Mouse (Mus musculus) heart, embryonic 15.5 days (tissue): ENCODE measurements at regions not wholly inside any gene's neighbourhood (a gene's known extent, or its start where the extent isn't known, plus 50 kb on each side); places are given as distances from the start of the nearest gene placed in this dataset.

Experiments
- ATAC-seq: fragments of 200-750 bp; cut with Nextera tagmentation; replicated peaks from 2 replicates; pipeline ENCODE4 v1.8.0; 2017; ENCODE audit warnings: low read depth, moderate TSS enrichment; ENCODE audit not compliant: insufficient number of reproducible peaks, insufficient read depth, low FRiP score
- H3K27ac ChIP-seq: fragments of 300-500 bp; sonication (generic); 2 replicates; pipeline ENCODE4 v1.5.1; 2015; ENCODE audit warnings: mild to moderate bottlenecking, inconsistent platforms
- H3K27me3 ChIP-seq: fragments of 300-500 bp; sonication (generic); 2 replicates; pipeline ENCODE4 v1.6.1; 2015; ENCODE audit warnings: inconsistent platforms
- H3K36me3 ChIP-seq: fragments of 300-500 bp; sonication (generic); 2 replicates; pipeline ENCODE4 v1.6.1; 2015; ENCODE audit warnings: mild to moderate bottlenecking, inconsistent platforms
- H3K4me1 ChIP-seq: fragments of 300-500 bp; sonication (generic); replicated peaks from 2 replicates; pipeline ENCODE4 v1.6.1; 2015; ENCODE audit warnings: inconsistent platforms
- H3K4me2 ChIP-seq: fragments of 300-500 bp; sonication (generic); 2 replicates; pipeline ENCODE4 v1.6.1; 2015; ENCODE audit warnings: inconsistent platforms, mild to moderate bottlenecking, moderate library complexity
- H3K4me3 ChIP-seq: fragments of 300-500 bp; sonication (generic); 2 replicates; pipeline ENCODE4 v1.5.1; 2015; ENCODE audit warnings: mild to moderate bottlenecking, inconsistent platforms
- H3K9ac ChIP-seq: fragments of 300-500 bp; sonication (generic); 2 replicates; pipeline ENCODE4 v1.6.1; 2015; ENCODE audit warnings: mild to moderate bottlenecking, inconsistent platforms
- H3K9me3 ChIP-seq: fragments of 300-500 bp; sonication (generic); replicated peaks from 2 replicates; pipeline ENCODE4 v1.6.1; 2016; ENCODE audit warnings: inconsistent platforms
- WGBS: fragments of 180-500 bp; shearing (Covaris S2); methylation state at CpG from one replicate; pipeline ENCODE4 v1.1.7; 2015; ENCODE audit warnings: mixed read lengths; 5-methylcytosine and 5-hydroxymethylcytosine counted together

DNA sequence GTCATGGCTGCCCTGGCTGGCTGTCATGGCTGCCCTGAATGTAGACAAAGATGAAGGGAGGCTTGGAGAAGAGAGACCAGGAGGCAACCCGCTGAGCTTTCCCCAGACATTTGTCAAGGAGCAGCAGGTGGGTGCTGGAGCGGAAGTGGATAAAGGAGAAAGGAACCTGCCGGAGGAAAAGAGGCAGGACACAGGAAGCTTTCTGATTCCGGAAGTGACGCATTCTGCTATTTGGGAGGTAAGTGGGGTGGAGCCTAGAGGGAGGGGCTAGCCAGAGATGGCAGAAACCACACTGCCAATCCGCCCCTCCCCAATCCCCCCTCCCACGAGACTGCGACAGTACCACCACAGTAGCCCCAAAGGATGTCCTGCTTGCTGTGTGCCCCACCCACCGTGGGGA, 80.1 kb downstream of the Gm572 start:
- Histone ChIP-seq H3K4me1 (peaks cover 7% of the 10 kb centered on the region; the same call in 1 of the 2 replicates), H3K27ac (no peak overlapping the region), H3K4me2 (no peak overlapping the region), H3K9ac (no peak overlapping the region), H3K4me3 (no peak overlapping the region), H3K36me3 (no peaks in the 10 kb centered on the region), H3K9me3 (no peaks in the 10 kb centered on the region), H3K27me3 (peaks cover 27% of the 10 kb centered on the region)
- 78% methylated on average over 9 of the region's 9 CpGs for WGBS
- ATAC-seq = no peak

GRCm38 (mm10) chr4:148723934-148724719, 80.1 kb upstream of the Casz1 start:
- 7% methylated on average over 35 of the region's 39 CpGs for WGBS
- H3K27ac ChIP-seq = no peak overlapping the region

DNA sequence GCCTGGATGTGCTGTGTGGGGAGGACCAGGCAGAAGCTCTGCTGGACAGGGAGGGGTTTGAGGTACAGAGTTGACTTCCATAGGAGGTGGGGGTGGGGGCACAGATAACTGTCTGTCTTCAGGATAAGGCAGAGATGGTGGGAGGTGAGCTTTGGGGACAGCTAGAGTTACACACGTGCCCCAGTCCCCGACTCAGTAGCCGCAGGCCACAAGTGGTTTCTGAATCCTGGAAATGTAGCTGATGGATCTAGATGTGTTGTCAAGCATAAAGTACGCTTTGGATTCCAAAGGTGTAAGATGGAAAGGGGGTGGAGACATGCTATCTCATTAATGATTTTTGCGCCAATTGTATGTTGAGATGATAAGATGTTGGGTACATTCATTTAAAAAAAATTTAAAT, 75.4 kb upstream of the Casz1 start:
- Histone ChIP-seq H3K9me3 (no peaks in the 10 kb centered on the region), H3K9ac (no peak overlapping the region), H3K27me3 (peaks cover 32% of the 10 kb centered on the region), H3K36me3 (no peaks in the 10 kb centered on the region), H3K4me3 (no peak overlapping the region), H3K4me2 (no peak overlapping the region), H3K27ac (no peak overlapping the region), H3K4me1 (peaks cover 5% of the 10 kb centered on the region)
- WGBS = 87% methylated on average over 5 of the region's 5 CpGs
- no peak for ATAC-seq

More at GRCm38 (mm10) chr4:148723934-148724719, 80.1 kb upstream of the Casz1 start:
- H3K36me3 ChIP-seq = no peaks in the 10 kb centered on the region
- no peaks in the 10 kb centered on the region for H3K9me3 ChIP-seq
- no peak for ATAC-seq
- H3K4me1 ChIP-seq = peaks cover 7% of the 10 kb centered on the region; the same call in 1 of the 2 replicates
- peak overlapping the region; percentile 35; the same call in 1 of the 2 replicates for H3K9ac ChIP-seq
- peaks cover 27% of the 10 kb centered on the region for H3K27me3 ChIP-seq
- H3K4me3 ChIP-seq = peak overlapping the region; percentile 40
- peak overlapping the region; percentile 72 for H3K4me2 ChIP-seq

DNA sequence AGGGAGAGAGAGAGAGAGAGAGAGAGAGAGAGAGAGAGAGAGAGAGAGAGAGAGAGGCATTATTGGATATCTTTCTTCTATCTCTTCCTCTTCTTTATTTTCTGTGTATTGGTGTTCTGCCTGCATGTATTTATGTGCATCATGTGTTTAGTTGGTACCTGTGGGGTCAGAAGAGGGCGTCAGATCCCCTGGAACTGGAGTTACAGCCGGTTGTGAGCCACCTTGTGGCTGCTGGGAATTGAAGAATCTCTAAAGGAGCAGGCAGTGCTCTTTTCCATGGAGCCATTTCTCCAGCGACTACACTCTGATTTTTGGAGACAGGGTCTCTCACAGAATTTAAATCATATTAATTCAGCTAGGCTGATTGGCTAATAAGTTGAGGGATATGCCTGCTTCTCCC, 72.6 kb upstream of the Casz1 start:
- H3K27me3 ChIP-seq = peaks cover 16% of the 10 kb centered on the region
- ATAC-seq = no peak
- no peak overlapping the region for H3K27ac ChIP-seq
- H3K36me3 ChIP-seq = no peaks in the 10 kb centered on the region
- no peak overlapping the region for H3K4me2 ChIP-seq
- no peak overlapping the region for H3K4me3 ChIP-seq
- H3K9ac ChIP-seq = no peak overlapping the region
- H3K9me3 ChIP-seq = no peaks in the 10 kb centered on the region
- WGBS = 58% methylated on average over 3 of the region's 3 CpGs
- H3K4me1 ChIP-seq = peaks cover 15% of the 10 kb centered on the region

- Histone ChIP-seq H3K27ac (no peak overlapping the region), H3K4me3 (no peak overlapping the region), H3K9ac (no peak overlapping the region), H3K4me1 (peaks cover 18% of the 10 kb centered on the region), H3K36me3 (no peaks in the 10 kb centered on the region), H3K4me2 (peak overlapping the region; percentile 13; the same call in 1 of the 2 replicates), H3K9me3 (no peaks in the 10 kb centered on the region), H3K27me3 (peaks cover 20% of the 10 kb centered on the region)
- WGBS = 70% methylated on average over 9 of the region's 9 CpGs
- 0 out of 2 replicates have a peak, but pooled peaks have one; percentile 7 for ATAC-seq
Measured at GRCm38 (mm10) chr4:148734061-148734460, 70.2 kb upstream of the Casz1 start.

DNA sequence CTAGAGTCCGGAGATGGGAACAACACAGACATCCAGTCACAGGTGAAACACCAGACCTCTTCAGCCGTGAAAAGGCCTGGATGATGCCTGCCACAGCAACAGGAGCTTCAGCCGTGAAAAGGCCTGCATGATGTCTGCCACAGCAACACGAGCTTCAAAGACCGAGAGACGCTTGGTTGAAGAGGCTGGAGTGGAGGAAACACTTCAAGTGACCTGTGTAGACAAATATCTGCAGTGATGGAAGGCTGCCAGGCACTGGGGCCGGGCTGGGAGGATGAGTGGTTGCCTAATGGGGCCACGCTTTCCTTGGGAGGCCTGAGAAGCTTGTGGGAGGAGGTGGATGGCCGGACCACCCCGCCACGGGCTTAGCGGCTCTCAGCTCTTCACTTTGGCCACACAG, 69.7 kb upstream of the Casz1 start:
- peaks cover 23% of the 10 kb centered on the region for H3K4me1 ChIP-seq
- H3K36me3 ChIP-seq = no peaks in the 10 kb centered on the region
- ATAC-seq = peak; percentile 47
- H3K27me3 ChIP-seq = peaks cover 18% of the 10 kb centered on the region
- no peak overlapping the region for H3K9ac ChIP-seq
- no peak overlapping the region for H3K4me3 ChIP-seq
- WGBS = 27% methylated on average over 12 of the region's 12 CpGs
- H3K27ac ChIP-seq = no peak overlapping the region
- no peaks in the 10 kb centered on the region for H3K9me3 ChIP-seq
- H3K4me2 ChIP-seq = peak overlapping the region; percentile 13; the same call in 1 of the 2 replicates

- WGBS = 38% methylated on average over 13 of the region's 13 CpGs
- Histone ChIP-seq H3K27me3 (peaks cover 14% of the 10 kb centered on the region), H3K4me1 (peaks cover 36% of the 10 kb centered on the region), H3K9ac (no peak overlapping the region), H3K9me3 (no peaks in the 10 kb centered on the region), H3K27ac (peak overlapping the region; percentile 42; the same call in 1 of the 2 replicates), H3K4me2 (no peak overlapping the region), H3K4me3 (no peak overlapping the region), H3K36me3 (no peaks in the 10 kb centered on the region)
- no peak for ATAC-seq
Measured at GRCm38 (mm10) chr4:148738601-148739530, 65.4 kb upstream of the Casz1 start.

- WGBS = 4% methylated on average over 65 of the region's 65 CpGs
- peaks cover 7% of the 10 kb centered on the region; the same call in 1 of the 2 replicates for H3K27me3 ChIP-seq
Measured at GRCm38 (mm10) chr4:148742549-148743413, 61.4 kb upstream of the Casz1 start.

GRCm38 (mm10) chr4:148743414-148743844, 60.8 kb upstream of the Casz1 start:
- Histone ChIP-seq H3K36me3 (no peaks in the 10 kb centered on the region), H3K27ac (no peak overlapping the region), H3K4me2 (peak overlapping the region; percentile 90), H3K4me3 (peak overlapping the region; percentile 59; the same call in 1 of the 2 replicates), H3K9ac (no peak overlapping the region), H3K9me3 (no peaks in the 10 kb centered on the region), H3K4me1 (peaks cover 47% of the 10 kb centered on the region), H3K27me3 (peaks cover 7% of the 10 kb centered on the region; the same call in 1 of the 2 replicates)
- no peak for ATAC-seq
- WGBS = 37% methylated on average over 11 of the region's 11 CpGs

More at GRCm38 (mm10) chr4:148742549-148743413, 61.4 kb upstream of the Casz1 start:
- no peaks in the 10 kb centered on the region for H3K9me3 ChIP-seq
- peak overlapping the region; percentile 61 for H3K9ac ChIP-seq
- H3K4me1 ChIP-seq = peaks cover 43% of the 10 kb centered on the region
- peak overlapping the region; percentile 59 for H3K4me3 ChIP-seq
- no peaks in the 10 kb centered on the region for H3K36me3 ChIP-seq
- H3K27ac ChIP-seq = no peak overlapping the region
- H3K4me2 ChIP-seq = peak overlapping the region; percentile 90
- ATAC-seq = no peak

GRCm38 (mm10) chr4:148744053-148744452, 60.2 kb upstream of the Casz1 start:
- peaks cover 47% of the 10 kb centered on the region for H3K4me1 ChIP-seq
- no peaks in the 10 kb centered on the region for H3K9me3 ChIP-seq
- peaks cover 7% of the 10 kb centered on the region; the same call in 1 of the 2 replicates for H3K27me3 ChIP-seq
- ATAC-seq = no peak
- no peak overlapping the region for H3K4me2 ChIP-seq
- no peak overlapping the region for H3K9ac ChIP-seq
- H3K36me3 ChIP-seq = no peaks in the 10 kb centered on the region
- H3K4me3 ChIP-seq = no peak overlapping the region
- no peak overlapping the region for H3K27ac ChIP-seq
- 76% methylated on average over 8 of the region's 8 CpGs for WGBS
